Mouse (Mus musculus) frontal cortex, adult 2 months (tissue): ENCODE results near the gene Znhit6. TPM values are rescaled to one million over a fixed set of nuclear protein-coding genes. Genes with fewer than 3 reads are reported as not detected.

Experiments
- DNase-seq, 2 experiments: peaks; one replicate each; pipeline ENCODE4 v3.0.0; 2022; ENCODE audit warnings: low spot score in 1 of 2; ENCODE audit errors: extremely low spot score in 1 of 2
- polyA plus RNA-seq: library from polyadenylated mRNA; depleted of rRNA; stranded (reverse); fragments of >200 nt; gene quantifications from 2 replicates; pipeline ENCODE4 v1.2.3, GENCODE M21; 2012

Gene Znhit6
- polyA plus RNA-seq, 1 experiment: 15.4 TPM

GRCm38 (mm10) chr3:145602410-145603206 is 26.6 kb downstream of the Znhit6 start:
- DNase-seq: peak in 1 of 2 experiments; percentile 12

- DNase-seq: no peak
Measured at GRCm38 (mm10) chr3:145605437-145606123, 29.6 kb downstream of the Znhit6 start.

GRCm38 (mm10) chr3:145608320-145608719 is 32.3 kb downstream of the Znhit6 start:
- no peak for DNase-seq

- DNase-seq: peak in 1 of 2 experiments; percentile 38
Measured at GRCm38 (mm10) chr3:145612662-145613061, 36.7 kb downstream of the Znhit6 start.

- no peak for DNase-seq
Measured at GRCm38 (mm10) chr3:145613234-145613633, 37.2 kb downstream of the Znhit6 start.

- DNase-seq: no peak
Measured at GRCm38 (mm10) chr3:145614362-145615115, 38.5 kb downstream of the Znhit6 start.

- no peak for DNase-seq
Measured at GRCm38 (mm10) chr3:145618299-145618698, 42.3 kb downstream of the Znhit6 start.

- no peak for DNase-seq
Measured at GRCm38 (mm10) chr3:145619621-145620365, 43.8 kb downstream of the Znhit6 start.

- DNase-seq: no peak
Measured at GRCm38 (mm10) chr3:145621209-145621608, 45.2 kb downstream of the Znhit6 start.

GRCm38 (mm10) chr3:145623047-145623446 is 47.0 kb downstream of the Znhit6 start:
- no peak for DNase-seq

GRCm38 (mm10) chr3:145624786-145625185 is 48.8 kb downstream of the Znhit6 start:
- DNase-seq: no peak

- no peak for DNase-seq
Measured at GRCm38 (mm10) chr3:145625546-145625945, 49.5 kb downstream of the Znhit6 start.

- DNase-seq: no peak
Measured at GRCm38 (mm10) chr3:145626063-145626462, 50.1 kb downstream of the Znhit6 start.

GRCm38 (mm10) chr3:145627830-145628229 is 51.8 kb downstream of the Znhit6 start:
- peak in 1 of 2 experiments; percentile 35 for DNase-seq

GRCm38 (mm10) chr3:145628643-145629042 is 52.6 kb downstream of the Znhit6 start:
- no peak for DNase-seq

- no peak for DNase-seq
Measured at GRCm38 (mm10) chr3:145632888-145633287, 56.9 kb downstream of the Znhit6 start.

GRCm38 (mm10) chr3:145634002-145634710 is 58.2 kb downstream of the Znhit6 start:
- no peak for DNase-seq

- DNase-seq: no peak
Measured at GRCm38 (mm10) chr3:145640170-145640569, 64.2 kb downstream of the Znhit6 start.

- no peak for DNase-seq
Measured at GRCm38 (mm10) chr3:145640583-145640982, 64.6 kb downstream of the Znhit6 start.
